Mouse (Mus musculus): ENCODE measurements at regions not wholly inside any gene's neighbourhood (a gene's known extent, or its start where the extent isn't known, plus 50 kb on each side); places are given as distances from the start of the nearest gene placed in this dataset.
"Not testable (repeated sequence)": the region's sequence is repeated elsewhere in the genome, so short reads cannot be mapped to it uniquely, and the experiment has no call there.

DNA sequence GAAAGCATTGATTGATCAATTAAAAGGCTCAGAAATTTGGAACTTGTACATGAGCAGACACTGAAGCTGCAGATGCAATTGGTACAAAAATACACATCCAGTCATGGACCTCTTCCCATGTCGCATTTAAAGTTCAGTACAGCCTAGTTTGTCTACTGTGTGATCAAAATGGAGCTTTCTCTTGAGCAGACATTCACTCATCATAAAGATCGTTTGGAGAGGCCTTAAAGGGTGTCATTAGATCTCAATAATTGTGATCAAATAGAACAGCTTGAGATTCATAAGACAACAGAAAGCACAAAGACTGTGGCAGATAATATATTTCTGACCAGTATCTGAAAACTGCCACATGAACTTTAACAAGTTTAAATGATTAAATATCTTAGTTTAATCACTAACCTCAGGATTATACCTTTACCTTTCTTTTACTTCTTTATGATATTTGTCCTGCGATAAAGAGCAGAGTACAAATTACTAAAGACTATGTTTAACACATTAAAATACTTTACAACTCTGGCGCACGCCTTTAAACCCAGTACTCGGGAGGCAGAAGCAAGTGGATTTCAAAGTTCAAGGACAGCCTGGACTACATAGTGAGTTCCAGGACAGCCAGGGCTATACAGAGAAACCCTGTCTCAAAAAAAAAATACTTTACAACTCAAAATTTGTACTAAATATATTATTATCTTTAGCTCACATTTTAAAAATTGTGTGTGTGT, 635.1 kb downstream of the Dnajb9 start:
- Histone ChIP-seq H3K4me2 (ENCODE audit: low read depth, low read length) (no peak overlapping the region), H3K4me1 (ENCODE audit: insufficient read depth) (no peaks in the 10 kb centered on the region), H3K9me3 (ENCODE audit: low read length) (no peaks in the 10 kb centered on the region), H3K9ac (replicated peaks) (no peak overlapping the region), H3K27ac (ENCODE audit: low read depth) (no peak overlapping the region), H3K27me3 (ENCODE audit: insufficient read depth, low read length) (no peaks in the 10 kb centered on the region), H3K4me3 (ENCODE audit: low read depth, low read length) (no peak overlapping the region), H3K36me3 (replicated peaks; ENCODE audit: insufficient read depth, low read length) (no peaks in the 10 kb centered on the region)
- DNase-seq, result no peak
- TF ChIP-seq EP300 (IDR thresholded peaks at IDR 0.05; ENCODE audit: low read depth) (no peak), CTCF (IDR thresholded peaks at IDR 0.05; ENCODE audit: low read depth) (no peak)
- WGBS (ENCODE audit: insufficient replicate concordance), result 75% methylated on average over 6 of the region's 6 CpGs
- ATAC-seq, result no peak

DNA sequence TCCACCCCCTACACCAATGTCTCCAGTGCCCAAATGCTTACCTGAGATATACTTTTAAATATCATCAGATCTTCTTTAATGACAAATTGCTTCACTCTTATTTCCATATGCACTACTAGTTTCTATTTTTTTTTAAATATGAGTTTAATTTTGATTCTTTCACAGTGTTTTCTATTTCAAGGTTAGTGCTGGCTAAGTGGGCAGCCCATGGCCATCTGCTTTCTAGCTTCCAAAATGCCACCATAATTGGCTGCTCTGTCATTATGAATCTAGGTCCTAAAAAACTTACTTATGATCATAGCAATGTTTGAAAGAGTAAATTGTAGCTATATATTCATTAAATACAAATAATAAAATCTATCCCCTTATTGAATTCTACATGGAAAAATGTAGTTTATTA, 636.9 kb downstream of the Dnajb9 start:
- H3K9ac ChIP-seq (replicated peaks), result no peak overlapping the region
- TF ChIP-seq CTCF (IDR thresholded peaks at IDR 0.05; ENCODE audit: low read depth) (no peak), EP300 (IDR thresholded peaks at IDR 0.05; ENCODE audit: low read depth) (no peak)
- ATAC-seq, result no peak
- H3K27me3 ChIP-seq (ENCODE audit: insufficient read depth, low read length), result no peaks in the 10 kb centered on the region
- no peaks in the 10 kb centered on the region for H3K4me1 ChIP-seq (ENCODE audit: insufficient read depth)
- H3K9me3 ChIP-seq (ENCODE audit: low read length), result no peaks in the 10 kb centered on the region
- H3K4me3 ChIP-seq (ENCODE audit: low read depth, low read length), result no peak overlapping the region
- H3K36me3 ChIP-seq (replicated peaks; ENCODE audit: insufficient read depth, low read length), result no peaks in the 10 kb centered on the region
- no peak overlapping the region for H3K4me2 ChIP-seq (ENCODE audit: low read depth, low read length)
- no peak for DNase-seq
- no peak overlapping the region for H3K27ac ChIP-seq (ENCODE audit: low read depth)

DNA sequence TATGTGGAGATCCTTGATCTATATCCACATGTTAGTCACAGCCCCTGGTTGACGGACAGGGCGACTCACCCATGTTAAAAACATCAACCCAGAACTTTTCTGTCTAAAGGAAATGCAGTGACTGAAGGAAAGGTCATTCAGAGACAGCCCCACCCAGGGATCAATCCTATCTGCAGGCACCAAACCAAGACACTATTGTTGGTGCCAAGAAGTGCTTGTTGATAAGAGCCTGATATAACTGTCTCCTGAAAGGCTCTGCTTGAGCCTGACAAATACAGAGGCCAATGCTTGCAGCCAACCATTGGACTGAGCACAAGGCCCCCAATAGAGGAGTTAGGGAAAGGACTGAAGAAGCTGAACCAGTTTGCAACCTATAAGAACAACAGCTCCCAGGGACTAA, 682.5 kb downstream of the Dnajb9 start:
- TF ChIP-seq EP300 (IDR thresholded peaks at IDR 0.05; ENCODE audit: low read depth) (no peak), CTCF (IDR thresholded peaks at IDR 0.05; ENCODE audit: low read depth) (no peak)
- H3K27ac ChIP-seq (ENCODE audit: low read depth), result no peak overlapping the region

DNA sequence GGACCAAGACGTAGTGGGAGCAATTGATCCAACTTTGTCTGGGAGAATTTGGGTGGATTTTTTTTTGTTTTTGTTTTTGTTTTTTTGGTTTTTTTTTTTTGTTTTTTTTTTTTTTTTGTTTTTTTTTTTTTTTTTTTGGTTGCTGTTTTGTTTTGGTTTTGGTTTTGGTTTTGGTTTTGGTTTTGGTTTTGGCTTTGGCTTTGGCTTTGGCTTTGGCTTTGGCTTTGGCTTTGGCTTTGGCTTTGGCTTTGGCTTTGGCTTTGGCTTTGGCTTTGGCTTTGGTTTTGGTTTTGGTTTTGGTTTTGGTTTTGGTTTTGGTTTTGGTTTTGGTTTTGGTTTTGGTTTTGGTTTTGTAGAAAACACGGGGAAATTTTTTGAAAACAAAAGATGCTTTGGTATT, 702.7 kb downstream of the Dnajb9 start:
- not testable (repeated sequence) for H3K4me2 ChIP-seq (ENCODE audit: low read depth, low read length); ATAC-seq

More for the DNA sequence above, 682.5 kb downstream of the Dnajb9 start:
- no peak for ATAC-seq
- Histone ChIP-seq H3K4me1 (ENCODE audit: insufficient read depth) (no peaks in the 10 kb centered on the region), H3K4me2 (ENCODE audit: low read depth, low read length) (no peak overlapping the region), H3K9ac (replicated peaks) (no peak overlapping the region), H3K4me3 (ENCODE audit: low read depth, low read length) (no peak overlapping the region), H3K36me3 (replicated peaks; ENCODE audit: insufficient read depth, low read length) (no peaks in the 10 kb centered on the region), H3K27me3 (ENCODE audit: insufficient read depth, low read length) (no peaks in the 10 kb centered on the region), H3K9me3 (ENCODE audit: low read length) (no peaks in the 10 kb centered on the region)
- no peak for DNase-seq
- 60% methylated on average over 2 of the region's 2 CpGs for WGBS (ENCODE audit: insufficient replicate concordance)

DNA sequence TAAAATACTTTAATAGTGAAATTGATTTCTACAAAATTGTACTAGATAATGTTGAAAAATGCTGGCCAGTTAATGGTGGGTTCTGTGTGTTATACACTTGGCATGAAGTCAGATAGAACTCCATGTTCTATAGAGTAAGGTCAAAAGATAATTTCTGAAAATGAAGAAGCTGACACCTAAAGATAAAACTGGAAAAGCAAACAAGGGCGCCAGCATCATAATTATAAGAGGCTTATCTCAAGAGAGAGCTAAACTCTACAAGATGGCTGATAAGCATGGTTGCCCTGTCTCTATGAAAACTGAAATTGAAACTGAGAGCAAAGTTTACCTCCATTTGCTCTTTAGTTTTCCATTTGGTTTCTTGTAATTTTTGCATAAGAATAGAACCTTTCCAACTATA, 720.2 kb downstream of the Dnajb9 start:
- no peaks in the 10 kb centered on the region for H3K36me3 ChIP-seq (replicated peaks; ENCODE audit: insufficient read depth, low read length)
- H3K9me3 ChIP-seq (ENCODE audit: low read length), result no peaks in the 10 kb centered on the region
- H3K4me3 ChIP-seq (ENCODE audit: low read depth, low read length), result no peak overlapping the region
- H3K9ac ChIP-seq (replicated peaks), result no peak overlapping the region
- 71% methylated on average over 1 of the region's 1 CpGs for WGBS (ENCODE audit: insufficient replicate concordance)
- DNase-seq (no peak), ATAC-seq (no peak)
- no peak overlapping the region for H3K27ac ChIP-seq (ENCODE audit: low read depth)
- TF ChIP-seq CTCF (IDR thresholded peaks at IDR 0.05; ENCODE audit: low read depth), result no peak
- no peak for TF ChIP-seq EP300 (IDR thresholded peaks at IDR 0.05; ENCODE audit: low read depth)
- H3K4me1 ChIP-seq (ENCODE audit: insufficient read depth), result no peaks in the 10 kb centered on the region
- no peaks in the 10 kb centered on the region for H3K27me3 ChIP-seq (ENCODE audit: insufficient read depth, low read length)
- H3K4me2 ChIP-seq (ENCODE audit: low read depth, low read length), result no peak overlapping the region

More for the DNA sequence above, 702.7 kb downstream of the Dnajb9 start:
- not testable (repeated sequence) for H3K27ac ChIP-seq (ENCODE audit: low read depth); H3K9me3 ChIP-seq (ENCODE audit: low read length); H3K4me1 ChIP-seq (ENCODE audit: insufficient read depth); H3K4me3 ChIP-seq (ENCODE audit: low read depth, low read length); H3K27me3 ChIP-seq (ENCODE audit: insufficient read depth, low read length); DNase-seq; H3K36me3 ChIP-seq (replicated peaks; ENCODE audit: insufficient read depth, low read length); H3K9ac ChIP-seq (replicated peaks)
- WGBS (ENCODE audit: insufficient replicate concordance), result 77% methylated on average over 2 of the region's 2 CpGs

DNA sequence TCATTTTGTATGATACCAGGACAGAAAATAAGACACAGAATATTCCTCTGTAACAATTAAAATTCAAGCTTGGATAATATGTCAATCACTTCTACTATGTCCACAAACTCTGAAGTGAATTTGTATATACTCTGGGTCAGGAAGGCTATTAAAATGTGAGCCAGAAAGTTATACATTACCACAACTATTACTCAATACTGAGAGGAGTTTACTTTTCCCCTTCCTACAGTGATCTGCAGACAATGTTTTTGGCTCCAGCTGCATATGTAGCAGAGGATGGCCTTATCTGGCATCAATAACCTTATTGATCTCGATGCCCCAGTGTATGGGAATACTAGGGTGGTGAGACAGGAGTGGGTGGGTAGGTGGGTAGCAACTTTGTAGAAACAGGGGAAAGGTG, 727.4 kb downstream of the Dnajb9 start:
- Histone ChIP-seq H3K36me3 (replicated peaks; ENCODE audit: insufficient read depth, low read length) (no peaks in the 10 kb centered on the region), H3K4me2 (ENCODE audit: low read depth, low read length) (no peak overlapping the region), H3K4me3 (ENCODE audit: low read depth, low read length) (no peak overlapping the region), H3K4me1 (ENCODE audit: insufficient read depth) (no peaks in the 10 kb centered on the region), H3K9ac (replicated peaks) (no peak overlapping the region), H3K27ac (ENCODE audit: low read depth) (no peak overlapping the region), H3K9me3 (ENCODE audit: low read length) (no peaks in the 10 kb centered on the region), H3K27me3 (ENCODE audit: insufficient read depth, low read length) (no peaks in the 10 kb centered on the region)
- TF ChIP-seq CTCF (IDR thresholded peaks at IDR 0.05; ENCODE audit: low read depth) (no peak), EP300 (IDR thresholded peaks at IDR 0.05; ENCODE audit: low read depth) (no peak)
- ATAC-seq (peak; percentile 72), DNase-seq (no peak)
- WGBS (ENCODE audit: insufficient replicate concordance), result 36% methylated on average over 1 of the region's 1 CpGs

DNA sequence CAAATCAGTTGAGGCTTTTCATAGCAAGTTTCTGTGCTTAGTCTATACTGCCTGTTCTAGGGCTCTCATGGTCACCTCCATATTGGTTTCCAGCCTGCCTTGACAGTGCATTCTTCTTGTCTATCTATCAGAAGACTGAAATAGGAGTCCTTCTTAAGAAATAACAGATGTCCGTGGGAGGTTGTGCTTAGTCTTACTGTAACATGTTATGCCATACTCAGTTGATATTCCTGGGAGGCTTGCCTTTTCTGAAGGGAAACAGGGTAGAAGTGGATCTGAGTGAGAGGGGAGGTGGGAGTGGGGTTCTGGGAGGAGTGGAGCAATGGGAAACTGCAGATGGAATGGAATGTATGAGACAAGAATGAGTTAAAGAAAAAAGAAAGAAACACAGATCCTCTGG, 747.6 kb downstream of the Dnajb9 start:
- Histone ChIP-seq H3K27me3 (ENCODE audit: insufficient read depth, low read length) (no peaks in the 10 kb centered on the region), H3K4me2 (ENCODE audit: low read depth, low read length) (no peak overlapping the region), H3K27ac (ENCODE audit: low read depth) (no peak overlapping the region), H3K36me3 (replicated peaks; ENCODE audit: insufficient read depth, low read length) (no peaks in the 10 kb centered on the region), H3K4me1 (ENCODE audit: insufficient read depth) (no peaks in the 10 kb centered on the region), H3K4me3 (ENCODE audit: low read depth, low read length) (no peak overlapping the region), H3K9ac (replicated peaks) (no peak overlapping the region), H3K9me3 (ENCODE audit: low read length) (no peaks in the 10 kb centered on the region)
- ATAC-seq (no peak), DNase-seq (no peak)
- 59% methylated on average over 1 of the region's 1 CpGs for WGBS (ENCODE audit: insufficient replicate concordance)
- TF ChIP-seq CTCF (IDR thresholded peaks at IDR 0.05; ENCODE audit: low read depth), result no peak
- TF ChIP-seq EP300 (IDR thresholded peaks at IDR 0.05; ENCODE audit: low read depth), result no peak
